Mouse (Mus musculus) intestine, embryonic 14.5 days (tissue): ENCODE results near the gene Efs. TPM values are rescaled to one million over a fixed set of nuclear protein-coding genes. Genes with fewer than 3 reads are reported as not detected.

Experiments
- ATAC-seq: fragments of 200-750 bp; cut with Nextera tagmentation; replicated peaks from 2 replicates; pipeline ENCODE4 v1.8.0; 2017; ENCODE audit warnings: low read depth, moderate number of reproducible peaks, moderate TSS enrichment, moderate library complexity; ENCODE audit not compliant: low FRiP score, low TSS enrichment
- DNase-seq: peaks from one replicate; pipeline ENCODE4 v3.0.0-alpha.2; 2018; ENCODE audit warnings: low spot score
- H3K27ac ChIP-seq: fragments of 300-500 bp; sonication (generic); 2 replicates; pipeline ENCODE4 v1.5.1; 2014; ENCODE audit warnings: low read depth, mild to moderate bottlenecking, control low read depth
- H3K27me3 ChIP-seq: fragments of 300-500 bp; sonication (generic); replicated peaks from 2 replicates; pipeline ENCODE4 v1.6.1; 2014; ENCODE audit warnings: low read length, control low read depth; ENCODE audit not compliant: control insufficient read depth, insufficient read depth
- H3K36me3 ChIP-seq: fragments of 300-500 bp; sonication (generic); 2 replicates; pipeline ENCODE4 v1.6.1; 2014; ENCODE audit warnings: low read length, control low read depth; ENCODE audit not compliant: control insufficient read depth, insufficient read depth
- H3K4me1 ChIP-seq: fragments of 300-500 bp; sonication (generic); replicated peaks from 2 replicates; pipeline ENCODE4 v1.6.1; 2014; ENCODE audit warnings: low read length, control low read depth, mixed read lengths; ENCODE audit not compliant: control insufficient read depth, insufficient read depth
- H3K4me2 ChIP-seq: fragments of 300-500 bp; sonication (generic); 2 replicates; pipeline ENCODE4 v1.6.1; 2014; ENCODE audit warnings: low read length
- H3K4me3 ChIP-seq: fragments of 300-500 bp; sonication (generic); 2 replicates; pipeline ENCODE4 v1.5.1; 2014; ENCODE audit warnings: low read depth, low read length, control low read depth, mixed read lengths
- H3K9ac ChIP-seq: fragments of 300-500 bp; sonication (generic); 2 replicates; pipeline ENCODE4 v1.6.1; 2014; ENCODE audit warnings: mild to moderate bottlenecking, low read length
- H3K9me3 ChIP-seq: fragments of 300-500 bp; sonication (generic); 2 replicates; pipeline ENCODE4 v1.6.1; 2016; ENCODE audit warnings: low read length, control low read depth; ENCODE audit not compliant: control insufficient read depth
- WGBS: fragments of 180-500 bp; shearing (Covaris S2); extraction: QIAGEN DNeasy Blood & Tissue Kit; methylation state at CpG from one replicate; pipeline ENCODE4 v1.1.7; 2014; 5-methylcytosine and 5-hydroxymethylcytosine counted together
- polyA plus RNA-seq: library from polyadenylated mRNA; unstranded; fragments of >200 nt; fragmentation: Nextera tagmentation; extraction: Ambion mirVana; gene quantifications from 2 replicates; pipeline ENCODE4 v1.2.1, GENCODE M21; 2014

The Efs gene
- polyA plus RNA-seq, 1 experiment from 2014 or later, result 31.6 TPM

- under 1% methylated on average over 53 of the region's 54 CpGs for WGBS
- Histone ChIP-seq H3K27ac (peak overlapping the region; percentile 95), H3K27me3 (no peaks in the 10 kb centered on the region), H3K9ac (peak overlapping the region; percentile 99), H3K9me3 (no peaks in the 10 kb centered on the region), H3K4me2 (peak overlapping the region; percentile 69), H3K4me1 (peaks cover 7% of the 10 kb centered on the region), H3K4me3 (peak overlapping the region; percentile 65), H3K36me3 (peaks cover 41% of the 10 kb centered on the region)
- DNase-seq, result peak; percentile 80
- peak; percentile 50 for ATAC-seq
Measured at GRCm38 (mm10) chr14:54894296-54895151, 31.4 kb downstream of the Efs start.

- peak overlapping the region; percentile 65 for H3K4me3 ChIP-seq
- H3K4me2 ChIP-seq, result peak overlapping the region; percentile 57
- DNase-seq, result peak; percentile 96
- peaks cover 35% of the 10 kb centered on the region for H3K36me3 ChIP-seq
- peak overlapping the region; percentile 95 for H3K27ac ChIP-seq
- no peaks in the 10 kb centered on the region for H3K9me3 ChIP-seq
- peak overlapping the region; percentile 99 for H3K9ac ChIP-seq
- under 1% methylated on average over 38 of the region's 38 CpGs for WGBS
- H3K4me1 ChIP-seq, result peaks cover 7% of the 10 kb centered on the region
- peak; percentile 99 for ATAC-seq
- H3K27me3 ChIP-seq, result no peaks in the 10 kb centered on the region
Measured at GRCm38 (mm10) chr14:54893651-54894181, 32.2 kb downstream of the Efs start.

GRCm38 (mm10) chr14:54892200-54892599, 33.7 kb downstream of the Efs start, which contains the start of gene Pabpn1:
Pabpn1 (plus strand) TSS chr14:54892500.
- Histone ChIP-seq H3K4me2 (peak within 1 kb of the TSS; percentile 57), H3K36me3 (peaks cover 23% of the 10 kb centered on the region), H3K9ac (peak within 1 kb of the TSS; percentile 36), H3K27ac (peak within 1 kb of the TSS; percentile 69), H3K4me3 (peak within 1 kb of the TSS; percentile 65), H3K4me1 (peaks cover 7% of the 10 kb centered on the region), H3K9me3 (no peaks in the 10 kb centered on the region), H3K27me3 (no peaks in the 10 kb centered on the region)
- ATAC-seq (no peak), DNase-seq (no peak)
- 94% methylated on average over 3 of the region's 3 CpGs for WGBS

- peaks cover 15% of the 10 kb centered on the region for H3K4me1 ChIP-seq
- no peak overlapping the region for H3K4me3 ChIP-seq
- no peak overlapping the region for H3K9ac ChIP-seq
- no peak for DNase-seq
- H3K4me2 ChIP-seq, result peak overlapping the region; percentile 78
- no peak overlapping the region for H3K27ac ChIP-seq
- 87% methylated on average over 11 of the region's 11 CpGs for WGBS
- H3K9me3 ChIP-seq, result no peaks in the 10 kb centered on the region
- no peak for ATAC-seq
- peaks cover 19% of the 10 kb centered on the region for H3K36me3 ChIP-seq
- no peaks in the 10 kb centered on the region for H3K27me3 ChIP-seq
Measured at GRCm38 (mm10) chr14:54885309-54885708, 40.6 kb downstream of the Efs start.

GRCm38 (mm10) chr14:54884022-54884712, 41.8 kb downstream of the Efs start:
- H3K36me3 ChIP-seq, result peaks cover 19% of the 10 kb centered on the region
- H3K9ac ChIP-seq, result peak overlapping the region; percentile 74
- H3K27me3 ChIP-seq, result no peaks in the 10 kb centered on the region
- H3K9me3 ChIP-seq, result no peaks in the 10 kb centered on the region
- peak overlapping the region; percentile 52 for H3K4me3 ChIP-seq
- peak overlapping the region; percentile 95 for H3K27ac ChIP-seq
- ATAC-seq, result no peak
- H3K4me2 ChIP-seq, result peak overlapping the region; percentile 78
- 17% methylated on average over 21 of the region's 21 CpGs for WGBS
- peaks cover 15% of the 10 kb centered on the region for H3K4me1 ChIP-seq
- no peak for DNase-seq

GRCm38 (mm10) chr14:54883154-54884021, 42.5 kb downstream of the Efs start, which contains the start of the genes Bcl2l2 and Gm20521:
Bcl2l2 (plus strand) TSS chr14:54883377.
Gm20521 (plus strand) TSS chr14:54883441.
- ATAC-seq (peak; percentile 94), DNase-seq (peak; percentile 90)
- Histone ChIP-seq H3K9me3 (no peaks in the 10 kb centered on the region), H3K4me2 (peak within 1 kb of the TSS; percentile 78), H3K4me1 (peaks cover 15% of the 10 kb centered on the region), H3K27ac (peak within 1 kb of the TSS; percentile 95), H3K27me3 (no peaks in the 10 kb centered on the region), H3K36me3 (peaks cover 19% of the 10 kb centered on the region), H3K4me3 (peak within 1 kb of the TSS; percentile 52), H3K9ac (peak within 1 kb of the TSS; percentile 74)
- under 1% methylated on average over 27 of the region's 27 CpGs for WGBS

- Histone ChIP-seq H3K4me1 (0 out of 2 replicates have a peak, but pooled peaks cover 4% of the 10 kb centered on the region), H3K9me3 (no peaks in the 10 kb centered on the region), H3K27ac (peak within 1 kb of the TSS; percentile 76), H3K36me3 (no peaks in the 10 kb centered on the region), H3K27me3 (0 out of 2 replicates have a peak, but pooled peaks cover 4% of the 10 kb centered on the region), H3K4me2 (peak within 1 kb of the TSS; percentile 86), H3K9ac (peak within 1 kb of the TSS; percentile 78), H3K4me3 (peak within 1 kb of the TSS; percentile 76)
- DNase-seq, result peak; percentile 86
- ATAC-seq, result peak; percentile 86
- under 1% methylated on average over 59 of the region's 61 CpGs for WGBS
Measured at GRCm38 (mm10) chr14:54877048-54877715, 48.7 kb downstream of the Efs start, which contains the start of gene Ppp1r3e. Ppp1r3e (minus strand) TSS chr14:54877550.
